Mouse (Mus musculus): ENCODE results near the gene Pde5a. TPM values are rescaled to one million over a fixed set of nuclear protein-coding genes. Genes with fewer than 3 reads are reported as not detected.

Pde5a gene
- total and polyA plus RNA-seq, 2 experiments from 2014 or later, result 1.00 to 6.1 TPM

GRCm38 (mm10) chr3:122888371-122888819 lies 159.6 kb downstream of the Pde5a start:
- no peak overlapping the region for H3K4me2 ChIP-seq (ENCODE audit: low read depth, low read length)
- H3K27me3 ChIP-seq (ENCODE audit: control insufficient read depth, insufficient read depth, low read length), result no peaks in the 10 kb centered on the region
- 49% methylated on average over 5 of the region's 5 CpGs for WGBS
- H3K36me3 ChIP-seq (replicated peaks; ENCODE audit: control insufficient read depth, insufficient read depth, low read length), result no peaks in the 10 kb centered on the region
- H3K4me3 ChIP-seq (ENCODE audit: low read depth, low read length), result no peak overlapping the region
- no peak overlapping the region for H3K9ac ChIP-seq (replicated peaks; ENCODE audit: low read depth, low read length)
- no peaks in the 10 kb centered on the region for H3K9me3 ChIP-seq (replicated peaks; ENCODE audit: control insufficient read depth, low read length)
- DNase-seq (ENCODE audit: low spot score) (no peak), ATAC-seq (ENCODE audit: insufficient read depth, low read depth) (no peak)
- no peak overlapping the region for H3K27ac ChIP-seq (ENCODE audit: low read depth)
- TF ChIP-seq EP300 (IDR thresholded peaks at IDR 0.05; ENCODE audit: low read depth) (no peak), CTCF (IDR thresholded peaks at IDR 0.05; ENCODE audit: low read depth) (no peak)
- H3K4me1 ChIP-seq (ENCODE audit: control insufficient read depth, insufficient read depth), result no peaks in the 10 kb centered on the region

- no peaks in the 10 kb centered on the region for H3K4me1 ChIP-seq (ENCODE audit: control insufficient read depth, insufficient read depth)
- WGBS, result 93% methylated on average over 3 of the region's 3 CpGs
- H3K4me2 ChIP-seq (ENCODE audit: low read depth, low read length), result no peak within 1 kb of the TSS
- H3K36me3 ChIP-seq (replicated peaks; ENCODE audit: control insufficient read depth, insufficient read depth, low read length), result no peaks in the 10 kb centered on the region
- ATAC-seq (ENCODE audit: insufficient read depth, low read depth), result no peak
- no peak within 1 kb of the TSS for H3K4me3 ChIP-seq (ENCODE audit: low read depth, low read length)
- no peak within 1 kb of the TSS for H3K27ac ChIP-seq (ENCODE audit: low read depth)
- H3K9ac ChIP-seq (replicated peaks; ENCODE audit: low read depth, low read length), result no peak within 1 kb of the TSS
- H3K9me3 ChIP-seq (replicated peaks; ENCODE audit: control insufficient read depth, low read length), result no peaks in the 10 kb centered on the region
- TF ChIP-seq EP300 (IDR thresholded peaks at IDR 0.05; ENCODE audit: low read depth), result no peak
- TF ChIP-seq CTCF (IDR thresholded peaks at IDR 0.05; ENCODE audit: low read depth), result no peak
- no peaks in the 10 kb centered on the region for H3K27me3 ChIP-seq (ENCODE audit: control insufficient read depth, insufficient read depth, low read length)
- no peak for DNase-seq (ENCODE audit: low spot score)
Measured at GRCm38 (mm10) chr3:122894772-122895171, 166.0 kb downstream of the Pde5a start, which contains the start of gene Fabp2. Gene Fabp2 (plus strand): TSS chr3:122895072.

- TF ChIP-seq CTCF (IDR thresholded peaks at IDR 0.05; ENCODE audit: low read depth) (no peak), EP300 (IDR thresholded peaks at IDR 0.05; ENCODE audit: low read depth) (no peak)
- no peak overlapping the region for H3K27ac ChIP-seq (ENCODE audit: low read depth)
- H3K36me3 ChIP-seq (replicated peaks; ENCODE audit: control insufficient read depth, insufficient read depth, low read length), result no peaks in the 10 kb centered on the region
- no peaks in the 10 kb centered on the region for H3K9me3 ChIP-seq (replicated peaks; ENCODE audit: control insufficient read depth, low read length)
- no peak for ATAC-seq (ENCODE audit: insufficient read depth, low read depth)
- H3K4me2 ChIP-seq (ENCODE audit: low read depth, low read length), result no peak overlapping the region
- no peaks in the 10 kb centered on the region for H3K4me1 ChIP-seq (ENCODE audit: control insufficient read depth, insufficient read depth)
- DNase-seq (ENCODE audit: low spot score), result no peak
- H3K9ac ChIP-seq (replicated peaks; ENCODE audit: low read depth, low read length), result no peak overlapping the region
- H3K27me3 ChIP-seq (ENCODE audit: control insufficient read depth, insufficient read depth, low read length), result no peaks in the 10 kb centered on the region
- 64% methylated on average over 11 of the region's 11 CpGs for WGBS
- H3K4me3 ChIP-seq (ENCODE audit: low read depth, low read length), result no peak overlapping the region
Measured at GRCm38 (mm10) chr3:122895189-122895731, 166.5 kb downstream of the Pde5a start.

GRCm38 (mm10) chr3:122898254-122898653 lies 169.5 kb downstream of the Pde5a start:
- no peak overlapping the region for H3K4me2 ChIP-seq (ENCODE audit: low read depth, low read length)
- no peak overlapping the region for H3K4me3 ChIP-seq (ENCODE audit: low read depth, low read length)
- H3K27ac ChIP-seq (ENCODE audit: low read depth), result no peak overlapping the region
- H3K27me3 ChIP-seq (ENCODE audit: control insufficient read depth, insufficient read depth, low read length), result no peaks in the 10 kb centered on the region
- DNase-seq (ENCODE audit: low spot score), result no peak
- no peaks in the 10 kb centered on the region for H3K36me3 ChIP-seq (replicated peaks; ENCODE audit: control insufficient read depth, insufficient read depth, low read length)
- ATAC-seq (ENCODE audit: insufficient read depth, low read depth), result no peak
- 53% methylated on average over 6 of the region's 6 CpGs for WGBS
- TF ChIP-seq EP300 (IDR thresholded peaks at IDR 0.05; ENCODE audit: low read depth), result no peak
- no peak for TF ChIP-seq CTCF (IDR thresholded peaks at IDR 0.05; ENCODE audit: low read depth)
- H3K9me3 ChIP-seq (replicated peaks; ENCODE audit: control insufficient read depth, low read length), result no peaks in the 10 kb centered on the region
- H3K9ac ChIP-seq (replicated peaks; ENCODE audit: low read depth, low read length), result no peak overlapping the region
- no peaks in the 10 kb centered on the region for H3K4me1 ChIP-seq (ENCODE audit: control insufficient read depth, insufficient read depth)

GRCm38 (mm10) chr3:122903746-122904433 lies 175.1 kb downstream of the Pde5a start:
- WGBS, result 36% methylated on average over 12 of the region's 12 CpGs
- Histone ChIP-seq H3K27me3 (ENCODE audit: control insufficient read depth, insufficient read depth, low read length) (no peaks in the 10 kb centered on the region), H3K4me2 (ENCODE audit: low read depth, low read length) (no peak overlapping the region), H3K36me3 (replicated peaks; ENCODE audit: control insufficient read depth, insufficient read depth, low read length) (no peaks in the 10 kb centered on the region), H3K4me3 (ENCODE audit: low read depth, low read length) (no peak overlapping the region), H3K27ac (ENCODE audit: low read depth) (no peak overlapping the region), H3K4me1 (ENCODE audit: control insufficient read depth, insufficient read depth) (no peaks in the 10 kb centered on the region), H3K9ac (replicated peaks; ENCODE audit: low read depth, low read length) (no peak overlapping the region), H3K9me3 (replicated peaks; ENCODE audit: control insufficient read depth, low read length) (no peaks in the 10 kb centered on the region)
- peak; percentile 58; the same call in 1 of the 2 replicates for ATAC-seq (ENCODE audit: insufficient read depth, low read depth)
- peak; percentile 69 for DNase-seq (ENCODE audit: low spot score)
- TF ChIP-seq CTCF (IDR thresholded peaks at IDR 0.05; ENCODE audit: low read depth) (peak; percentile 85), EP300 (IDR thresholded peaks at IDR 0.05; ENCODE audit: low read depth) (no peak)
